Mouse (Mus musculus) limb, embryonic 13.5 days (tissue): Measurements from ENCODE around the gene Btg2. TPM values are rescaled to one million over a fixed set of nuclear protein-coding genes. Genes with fewer than 3 reads are reported as not detected.

Source experiments
- ATAC-seq: fragments of 200-750 bp; cut with Nextera tagmentation; 2 replicates; pipeline ENCODE4 v1.8.0; 2017; ENCODE audit warnings: low read depth, moderate number of reproducible peaks, moderate TSS enrichment; ENCODE audit not compliant: low FRiP score
- H3K27ac ChIP-seq: fragments of 300-500 bp; sonication (generic); 2 replicates; pipeline ENCODE4 v1.5.1; 2015; ENCODE audit warnings: inconsistent platforms, mild to moderate bottlenecking, moderate library complexity
- H3K27me3 ChIP-seq: fragments of 300-500 bp; sonication (generic); 2 replicates; pipeline ENCODE4 v1.6.1; 2015; ENCODE audit warnings: mild to moderate bottlenecking, inconsistent platforms
- H3K36me3 ChIP-seq: fragments of 300-500 bp; sonication (generic); 2 replicates; pipeline ENCODE4 v1.6.1; 2015; ENCODE audit warnings: inconsistent platforms, mild to moderate bottlenecking, moderate library complexity
- H3K4me1 ChIP-seq: fragments of 300-500 bp; sonication (generic); 2 replicates; pipeline ENCODE4 v1.6.1; 2015; ENCODE audit warnings: inconsistent platforms
- H3K4me2 ChIP-seq: fragments of 300-500 bp; sonication (generic); replicated peaks from 2 replicates; pipeline ENCODE4 v1.6.1; 2015; ENCODE audit warnings: inconsistent platforms, mild to moderate bottlenecking, moderate library complexity
- H3K4me3 ChIP-seq: fragments of 300-500 bp; sonication (generic); 2 replicates; pipeline ENCODE4 v1.5.1; 2015; ENCODE audit warnings: moderate library complexity, mild to moderate bottlenecking, inconsistent platforms
- H3K9ac ChIP-seq: fragments of 300-500 bp; sonication (generic); 2 replicates; pipeline ENCODE4 v1.6.1; 2015; ENCODE audit warnings: mild to moderate bottlenecking, inconsistent platforms
- H3K9me3 ChIP-seq: fragments of 300-500 bp; sonication (generic); 2 replicates; pipeline ENCODE4 v1.6.1; 2016; ENCODE audit warnings: inconsistent platforms
- WGBS: fragments of 180-500 bp; shearing (Covaris S2); methylation state at CpG from one replicate; pipeline ENCODE4 v1.1.7; 2015; 5-methylcytosine and 5-hydroxymethylcytosine counted together
- polyA plus RNA-seq: library from polyadenylated mRNA; unstranded; fragments of >200 nt; fragmentation: Nextera tagmentation; extraction: Ambion mirVana; gene quantifications from 2 replicates; pipeline ENCODE4 v1.2.1, GENCODE M21; 2015

The Btg2 gene
- polyA plus RNA-seq, 1 experiment from 2014 or later: 28.2 TPM

- ATAC-seq: no peak
- Histone ChIP-seq H3K9ac (no peak overlapping the region), H3K4me2 (no peak overlapping the region), H3K36me3 (no peaks in the 10 kb centered on the region), H3K27ac (no peak overlapping the region), H3K4me1 (peaks cover 61% of the 10 kb centered on the region), H3K9me3 (no peaks in the 10 kb centered on the region), H3K4me3 (no peak overlapping the region), H3K27me3 (no peaks in the 10 kb centered on the region)
- 92% methylated on average over 7 of the region's 7 CpGs for WGBS
These were observed 18.3 kb upstream of the Btg2 start for GRCm38 (mm10) chr1:134097080-134097855.

- Histone ChIP-seq H3K4me1 (peaks cover 64% of the 10 kb centered on the region), H3K9me3 (no peaks in the 10 kb centered on the region), H3K27me3 (no peaks in the 10 kb centered on the region), H3K36me3 (no peaks in the 10 kb centered on the region), H3K4me2 (peak overlapping the region; percentile 30; the same call in 1 of the 2 replicates), H3K9ac (no peak overlapping the region), H3K27ac (peak overlapping the region; percentile 76), H3K4me3 (no peak overlapping the region)
- 56% methylated on average over 14 of the region's 14 CpGs for WGBS
- ATAC-seq: no peak; the same call in 1 of the 2 replicates
These were observed 17.5 kb upstream of the Btg2 start for GRCm38 (mm10) chr1:134096264-134096934.

GRCm38 (mm10) chr1:134095721-134096120 is 16.8 kb upstream of the Btg2 start:
- Histone ChIP-seq H3K36me3 (no peaks in the 10 kb centered on the region), H3K9ac (no peak overlapping the region), H3K4me1 (peaks cover 64% of the 10 kb centered on the region), H3K27me3 (no peaks in the 10 kb centered on the region), H3K9me3 (no peaks in the 10 kb centered on the region), H3K4me3 (no peak overlapping the region), H3K27ac (peak overlapping the region; percentile 76; the same call in 1 of the 2 replicates), H3K4me2 (no peak overlapping the region)
- ATAC-seq: no peak
- 83% methylated on average over 4 of the region's 4 CpGs for WGBS

DNA sequence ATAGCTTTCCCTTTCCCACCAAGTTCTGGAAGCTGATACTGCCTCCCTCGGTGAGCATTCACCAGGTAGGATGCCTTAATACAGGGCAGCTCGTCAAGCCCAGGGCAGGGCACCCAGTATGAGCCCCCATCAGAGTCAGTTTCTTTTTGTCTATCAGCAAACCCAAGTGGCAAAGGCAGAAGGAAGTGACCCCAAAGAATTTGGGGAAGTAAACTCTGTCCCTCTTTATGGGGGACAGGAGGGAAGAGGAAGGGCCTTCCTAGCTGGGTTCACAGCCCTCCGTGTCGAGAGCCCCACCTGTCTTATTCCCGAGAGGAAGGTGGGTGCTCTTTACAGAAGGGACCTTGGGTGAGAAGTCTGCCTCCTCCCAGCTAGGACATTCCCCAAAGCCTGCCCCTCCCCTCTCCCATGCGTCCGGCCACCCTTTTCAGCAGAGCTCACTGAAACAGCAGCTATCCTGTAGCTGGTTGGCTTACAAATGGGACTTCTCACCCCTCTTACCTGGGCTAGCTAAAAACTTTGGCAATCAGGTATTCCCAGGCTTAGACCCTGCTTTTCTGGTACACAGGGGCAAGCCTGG is 16.2 kb upstream of the Btg2 start:
- no peaks in the 10 kb centered on the region for H3K36me3 ChIP-seq
- H3K9me3 ChIP-seq: no peaks in the 10 kb centered on the region
- H3K9ac ChIP-seq: no peak overlapping the region
- peaks cover 61% of the 10 kb centered on the region for H3K4me1 ChIP-seq
- H3K4me2 ChIP-seq: no peak overlapping the region
- H3K4me3 ChIP-seq: no peak overlapping the region
- ATAC-seq: no peak
- no peaks in the 10 kb centered on the region for H3K27me3 ChIP-seq
- H3K27ac ChIP-seq: no peak overlapping the region
- WGBS: 66% methylated on average over 7 of the region's 7 CpGs

DNA sequence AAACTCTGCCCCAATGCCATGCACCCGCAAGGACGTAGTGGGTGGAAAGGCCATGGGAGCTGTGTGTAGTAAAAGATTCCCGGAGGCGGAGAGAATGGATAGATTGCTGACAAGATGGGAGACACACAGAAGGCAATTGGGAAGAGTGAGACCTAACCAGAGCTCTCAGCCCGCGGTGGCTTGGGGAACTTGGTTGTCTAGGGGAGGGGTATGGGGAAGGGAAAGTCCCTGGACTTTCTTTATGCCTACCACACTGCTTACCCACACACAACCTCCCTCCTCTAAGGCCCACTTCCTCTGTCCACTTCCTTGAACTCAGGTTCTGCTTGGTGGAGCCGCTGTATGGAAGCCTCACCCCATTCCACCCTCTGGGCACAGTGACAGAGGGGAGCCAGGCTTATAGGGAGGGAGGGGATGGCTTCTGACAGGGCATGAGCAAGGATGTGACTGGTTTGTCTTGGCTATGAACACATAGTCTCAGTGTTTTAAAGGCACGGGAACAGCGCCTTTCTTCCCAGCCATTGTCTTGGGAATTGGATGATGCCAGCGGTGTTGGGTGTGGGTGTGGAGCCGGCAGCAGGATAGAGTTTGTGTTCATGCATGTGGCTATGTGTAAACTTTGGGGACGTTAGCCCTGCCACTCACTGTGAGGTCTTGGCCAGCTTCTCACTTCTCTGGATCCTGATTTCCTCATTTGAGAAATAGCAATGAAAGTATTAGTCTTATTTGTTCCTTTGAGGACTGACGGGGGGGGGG is 15.0 kb upstream of the Btg2 start:
- peak overlapping the region; percentile 68; the same call in 1 of the 2 replicates for H3K9ac ChIP-seq
- H3K36me3 ChIP-seq: no peaks in the 10 kb centered on the region
- ATAC-seq: no peak
- no peaks in the 10 kb centered on the region for H3K9me3 ChIP-seq
- H3K4me3 ChIP-seq: peak overlapping the region; percentile 50
- 61% methylated on average over 13 of the region's 13 CpGs for WGBS
- H3K27me3 ChIP-seq: no peaks in the 10 kb centered on the region
- H3K27ac ChIP-seq: peak overlapping the region; percentile 83; the same call in 1 of the 2 replicates
- H3K4me1 ChIP-seq: peaks cover 54% of the 10 kb centered on the region
- peak overlapping the region; percentile 88 for H3K4me2 ChIP-seq

- Histone ChIP-seq H3K4me3 (peak overlapping the region; percentile 50), H3K27me3 (no peaks in the 10 kb centered on the region), H3K9me3 (no peaks in the 10 kb centered on the region), H3K36me3 (no peaks in the 10 kb centered on the region), H3K9ac (peak overlapping the region; percentile 68), H3K27ac (peak overlapping the region; percentile 83), H3K4me1 (peaks cover 46% of the 10 kb centered on the region), H3K4me2 (peak overlapping the region; percentile 88)
- 2% methylated on average over 43 of the region's 43 CpGs for WGBS
- ATAC-seq: peak; percentile 93
These were observed 14.2 kb upstream of the Btg2 start for GRCm38 (mm10) chr1:134092852-134093770.

DNA sequence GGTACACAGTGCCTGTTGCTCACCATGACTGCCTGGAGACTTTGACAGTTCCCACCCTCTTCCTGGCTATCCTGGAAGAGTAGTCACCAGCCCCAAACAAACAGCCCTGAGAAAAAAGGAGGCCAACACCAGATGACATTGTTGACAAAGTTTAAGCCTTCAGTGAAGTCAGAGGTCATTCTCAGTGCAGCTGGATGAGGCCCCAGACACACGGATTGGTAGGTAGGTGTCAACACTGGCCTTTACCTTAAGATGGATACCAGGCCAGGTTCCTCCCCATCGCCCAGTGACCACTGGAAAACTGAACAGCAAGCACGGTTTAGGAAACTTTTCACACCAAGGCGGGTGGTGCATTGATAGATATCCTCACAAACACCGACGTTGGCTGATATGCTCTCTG is 13.4 kb upstream of the Btg2 start:
- WGBS: 22% methylated on average over 6 of the region's 6 CpGs
- Histone ChIP-seq H3K27ac (peak overlapping the region; percentile 83), H3K9ac (peak overlapping the region; percentile 68; the same call in 1 of the 2 replicates), H3K9me3 (no peaks in the 10 kb centered on the region), H3K4me2 (peak overlapping the region; percentile 88), H3K36me3 (no peaks in the 10 kb centered on the region), H3K27me3 (no peaks in the 10 kb centered on the region), H3K4me3 (peak overlapping the region; percentile 50), H3K4me1 (peaks cover 41% of the 10 kb centered on the region)
- ATAC-seq: no peak

DNA sequence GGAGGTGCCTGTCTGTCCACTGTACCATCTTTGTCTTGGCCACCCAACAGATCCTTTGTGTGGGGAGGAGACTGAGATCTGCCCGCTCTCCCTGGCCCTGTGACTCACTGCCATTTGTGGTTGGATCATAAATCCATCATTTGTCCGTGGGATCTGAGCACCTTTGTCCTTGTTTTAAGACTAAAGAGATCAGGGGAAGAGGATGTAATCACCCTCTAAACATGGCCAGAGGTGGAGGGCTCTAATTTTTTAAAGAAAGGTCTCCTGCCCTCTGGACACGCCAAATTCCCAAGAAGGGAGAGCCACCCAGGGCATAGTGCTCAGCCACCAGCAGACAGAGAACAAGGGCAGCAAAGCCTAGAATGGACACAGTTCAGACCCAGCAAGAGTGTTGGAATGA is 12.9 kb upstream of the Btg2 start:
- Histone ChIP-seq H3K4me1 (peaks cover 42% of the 10 kb centered on the region), H3K36me3 (no peaks in the 10 kb centered on the region), H3K27me3 (no peaks in the 10 kb centered on the region), H3K27ac (no peak overlapping the region), H3K9me3 (no peaks in the 10 kb centered on the region), H3K4me2 (no peak overlapping the region), H3K4me3 (no peak overlapping the region), H3K9ac (no peak overlapping the region)
- no peak for ATAC-seq
- 74% methylated on average over 3 of the region's 3 CpGs for WGBS

DNA sequence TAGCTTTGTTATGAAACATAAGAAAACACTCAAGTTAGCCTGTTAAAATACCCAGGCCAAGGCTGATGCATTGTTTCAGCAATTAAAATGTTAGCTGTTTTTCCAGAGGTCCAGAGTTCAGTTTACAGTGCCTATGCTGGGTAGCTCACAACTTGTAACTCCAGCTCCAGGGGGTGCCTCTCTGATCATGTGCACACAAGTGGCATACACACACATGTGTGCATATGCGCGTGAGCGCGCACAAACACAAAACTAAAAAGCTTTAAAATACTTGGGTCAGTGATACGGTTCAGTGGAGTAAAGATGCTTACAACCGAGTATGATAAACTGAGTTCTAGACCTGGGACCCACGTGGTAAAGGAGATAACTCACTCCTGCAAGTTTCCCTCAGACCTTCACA is 10.2 kb upstream of the Btg2 start:
- H3K4me2 ChIP-seq: no peak overlapping the region
- H3K9me3 ChIP-seq: no peaks in the 10 kb centered on the region
- 87% methylated on average over 7 of the region's 7 CpGs for WGBS
- no peaks in the 10 kb centered on the region for H3K27me3 ChIP-seq
- H3K4me3 ChIP-seq: no peak overlapping the region
- H3K27ac ChIP-seq: no peak overlapping the region
- H3K4me1 ChIP-seq: peaks cover 42% of the 10 kb centered on the region
- H3K36me3 ChIP-seq: no peaks in the 10 kb centered on the region
- ATAC-seq: no peak
- H3K9ac ChIP-seq: no peak overlapping the region

- Histone ChIP-seq H3K4me2 (peak overlapping the region; percentile 14), H3K27ac (no peak overlapping the region), H3K4me3 (no peak overlapping the region), H3K9ac (no peak overlapping the region; the same call in 1 of the 2 replicates), H3K4me1 (peaks cover 38% of the 10 kb centered on the region), H3K27me3 (no peaks in the 10 kb centered on the region), H3K36me3 (no peaks in the 10 kb centered on the region), H3K9me3 (no peaks in the 10 kb centered on the region)
- 51% methylated on average over 16 of the region's 16 CpGs for WGBS
- ATAC-seq: no peak
These were observed 8.0 kb upstream of the Btg2 start for GRCm38 (mm10) chr1:134086811-134087398.

DNA sequence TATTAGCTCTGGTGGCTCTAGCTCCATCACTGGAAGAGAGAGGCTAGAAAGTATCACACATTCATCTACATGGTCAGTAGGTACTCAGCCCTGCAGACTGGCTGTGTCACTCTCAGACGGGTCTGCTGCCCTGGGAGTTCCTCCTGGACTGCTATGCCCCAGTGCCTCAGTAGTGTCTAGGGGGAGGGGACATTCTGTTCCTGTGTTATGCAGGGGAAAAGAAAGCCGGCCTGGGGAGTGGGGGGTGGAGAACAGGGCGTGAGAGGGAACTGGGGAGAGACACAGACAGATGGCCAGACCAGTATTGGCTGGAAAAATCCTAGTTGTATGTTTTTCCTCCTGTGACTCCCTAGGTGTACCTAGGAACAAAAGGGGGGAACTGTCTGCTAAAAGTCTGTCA is 7.1 kb upstream of the Btg2 start:
- Histone ChIP-seq H3K9me3 (no peaks in the 10 kb centered on the region), H3K9ac (no peak overlapping the region), H3K4me3 (no peak overlapping the region), H3K4me1 (peaks cover 38% of the 10 kb centered on the region), H3K36me3 (no peaks in the 10 kb centered on the region), H3K27ac (no peak overlapping the region; the same call in 1 of the 2 replicates), H3K4me2 (no peak overlapping the region), H3K27me3 (no peaks in the 10 kb centered on the region)
- ATAC-seq: no peak
- WGBS: 20% methylated on average over 3 of the region's 3 CpGs
